Mouse (Mus musculus): ENCODE measurements around the gene Amer3.

GRCm38 (mm10) chr1:34583821-34584263, 4.4 kb downstream of the Amer3 start:
- TF ChIP-seq CTCF (IDR thresholded peaks at IDR 0.05; ENCODE audit: control insufficient read depth, insufficient read depth, insufficient read length) (no peak), USF1 (IDR thresholded peaks at IDR 0.05; ENCODE audit: low read depth) (no peak), MAX (IDR thresholded peaks at IDR 0.05) (no peak), MYOD1 (IDR thresholded peaks at IDR 0.05; ENCODE audit: control insufficient read depth, insufficient read length, low read depth) (no peak), CEBPB (IDR thresholded peaks at IDR 0.05; ENCODE audit: low read depth) (no peak), FOSL1 (IDR thresholded peaks at IDR 0.05; ENCODE audit: insufficient read depth, low read length, poor library complexity, severe bottlenecking) (no peak), MYOG (IDR thresholded peaks at IDR 0.05; ENCODE audit: control insufficient read depth, extremely low read depth, insufficient read length) (no peak)

Measured in C2C12 (cell line).